Mouse (Mus musculus) forebrain, embryonic 10.5 days (tissue): ENCODE results near the gene Rasgrp2. TPM values are rescaled to one million over a fixed set of nuclear protein-coding genes. Genes with fewer than 3 reads are reported as not detected.

Experiments used
- DNase-seq: peaks from one replicate; pipeline ENCODE4 v3.0.0-alpha.2; 2017; ENCODE audit warnings: low spot score; ENCODE audit errors: extremely low spot score
- H3K27ac ChIP-seq: fragments of 300-500 bp; sonication (generic); 2 replicates; pipeline ENCODE4 v1.5.1; 2016; ENCODE audit warnings: mild to moderate bottlenecking
- H3K27me3 ChIP-seq: fragments of 300-500 bp; sonication (generic); 2 replicates; pipeline ENCODE4 v1.6.1; 2016; ENCODE audit warnings: mild to moderate bottlenecking; ENCODE audit not compliant: poor library complexity, severe bottlenecking
- H3K36me3 ChIP-seq: fragments of 300-500 bp; sonication (generic); replicated peaks from 2 replicates; pipeline ENCODE4 v1.6.1; 2016; ENCODE audit warnings: mild to moderate bottlenecking, moderate library complexity
- H3K4me1 ChIP-seq: fragments of 300-500 bp; sonication (generic); 2 replicates; pipeline ENCODE4 v1.6.1; 2016
- H3K4me3 ChIP-seq: fragments of 300-500 bp; sonication (generic); 2 replicates; pipeline ENCODE4 v1.5.1; 2016; ENCODE audit warnings: mild to moderate bottlenecking, moderate library complexity
- H3K9me3 ChIP-seq: fragments of 300-500 bp; sonication (generic); 2 replicates; pipeline ENCODE4 v1.6.1; 2016; ENCODE audit warnings: mild to moderate bottlenecking, moderate library complexity
- WGBS: fragments of 180-500 bp; shearing (Covaris S2); methylation state at CpG from one replicate; pipeline ENCODE4 v1.1.7; 2016; 5-methylcytosine and 5-hydroxymethylcytosine counted together
- polyA plus RNA-seq: library from polyadenylated mRNA; unstranded; fragments of >200 nt; fragmentation: Nextera tagmentation; extraction: Ambion mirVana; gene quantifications from 2 replicates; pipeline ENCODE4 v1.2.1, GENCODE M21; 2016

Rasgrp2 gene
- polyA plus RNA-seq, 1 experiment from 2014 or later: 17.0 TPM

DNA sequence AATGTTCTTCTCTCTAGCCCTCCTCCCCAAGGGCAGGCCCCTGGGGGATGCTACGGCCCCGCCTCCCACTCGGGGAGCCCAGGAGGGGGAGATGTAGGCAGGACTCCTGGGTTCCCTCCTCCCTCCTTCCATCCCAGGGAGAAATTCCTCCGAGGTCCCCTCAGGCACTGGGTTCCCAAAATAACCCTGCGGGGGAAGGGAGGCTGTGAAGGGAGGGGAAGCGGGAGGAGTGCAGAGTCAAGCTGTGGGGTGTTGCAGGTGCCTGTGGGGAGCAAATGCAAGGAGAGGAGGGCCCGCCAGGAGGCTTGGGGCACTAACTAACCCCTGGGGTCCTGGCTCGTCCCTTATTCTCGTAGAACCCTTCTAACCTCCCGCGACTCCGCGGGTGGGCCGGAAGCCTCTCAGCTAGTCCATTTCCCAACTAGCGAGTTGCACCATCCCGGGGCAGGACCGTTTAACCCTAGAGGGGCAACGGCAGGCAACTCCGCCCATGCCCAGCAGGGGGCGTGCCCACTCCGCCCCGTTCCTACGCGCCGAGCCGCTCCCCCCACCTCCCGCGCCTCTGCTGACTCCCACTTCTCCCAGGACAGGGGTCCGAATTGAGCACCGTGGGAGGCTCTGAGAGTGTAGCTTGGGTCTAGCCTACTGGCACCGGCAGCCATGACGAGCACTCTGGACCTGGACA, 2.1 kb downstream of the Rasgrp2 start:
- under 1% methylated on average over 32 of the region's 32 CpGs for WGBS
- Histone ChIP-seq H3K27me3 (peaks cover 76% of the 10 kb centered on the region), H3K36me3 (no peaks in the 10 kb centered on the region), H3K27ac (peak overlapping the region; percentile 9; the same call in 1 of the 2 replicates), H3K9me3 (no peaks in the 10 kb centered on the region), H3K4me1 (peaks cover 68% of the 10 kb centered on the region), H3K4me3 (peak overlapping the region; percentile 49)
- DNase-seq: peak; percentile 75

DNA sequence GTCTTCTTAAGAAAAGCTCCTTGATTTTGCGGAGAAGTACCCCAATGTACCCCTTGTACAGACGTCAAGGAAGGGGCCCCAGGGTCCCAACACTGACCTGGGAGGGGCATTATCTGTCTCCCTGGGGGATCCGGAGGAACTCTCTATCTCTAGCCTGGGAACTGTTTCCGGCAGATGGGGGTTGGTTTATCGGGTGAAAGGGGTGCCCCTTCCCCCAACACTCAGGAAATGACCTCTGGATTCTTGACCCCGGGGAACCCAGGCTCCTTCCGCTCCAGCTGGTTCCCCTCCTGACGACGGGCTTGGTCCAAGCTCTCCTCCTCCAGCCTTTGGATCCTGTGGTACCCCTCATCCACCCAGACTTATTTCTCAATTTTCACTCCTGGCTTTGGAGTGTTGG, 2.8 kb downstream of the Rasgrp2 start:
- 11% methylated on average over 9 of the region's 9 CpGs for WGBS
- no peak for DNase-seq
- Histone ChIP-seq H3K27ac (no peak overlapping the region; the same call in 1 of the 2 replicates), H3K9me3 (no peaks in the 10 kb centered on the region), H3K4me1 (peaks cover 68% of the 10 kb centered on the region), H3K36me3 (no peaks in the 10 kb centered on the region), H3K27me3 (peaks cover 76% of the 10 kb centered on the region), H3K4me3 (peak overlapping the region; percentile 49)

DNA sequence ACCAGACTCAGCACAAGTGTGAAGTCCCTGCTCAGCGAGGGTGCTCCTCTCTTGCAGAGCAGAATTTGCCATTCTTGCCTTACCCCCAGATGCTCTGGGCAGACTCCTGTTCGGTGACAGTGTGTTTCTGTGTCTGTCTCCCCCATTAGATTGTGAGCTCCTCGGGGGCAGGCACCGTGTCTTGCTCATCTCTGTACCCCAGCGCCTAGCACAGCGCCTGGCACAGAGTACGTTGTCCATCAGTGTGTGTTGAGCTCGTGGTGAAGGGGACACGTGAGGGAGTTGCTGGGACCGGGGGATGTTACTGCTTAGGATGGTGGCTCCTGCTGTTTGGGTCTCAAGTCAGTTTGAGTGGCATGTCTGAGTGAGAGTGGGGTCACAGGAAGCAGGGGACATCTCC, 4.7 kb downstream of the Rasgrp2 start:
- no peak overlapping the region for H3K4me3 ChIP-seq
- peak overlapping the region; percentile 40; the same call in 1 of the 2 replicates for H3K27ac ChIP-seq
- H3K27me3 ChIP-seq: peaks cover 59% of the 10 kb centered on the region
- DNase-seq: no peak
- no peaks in the 10 kb centered on the region for H3K9me3 ChIP-seq
- WGBS: 88% methylated on average over 10 of the region's 10 CpGs
- H3K4me1 ChIP-seq: peaks cover 67% of the 10 kb centered on the region
- H3K36me3 ChIP-seq: no peaks in the 10 kb centered on the region

GRCm38 (mm10) chr19:6405433-6405832, 6.3 kb downstream of the Rasgrp2 start:
- no peak for DNase-seq
- Histone ChIP-seq H3K9me3 (no peaks in the 10 kb centered on the region), H3K4me3 (no peak overlapping the region), H3K27ac (no peak overlapping the region), H3K4me1 (peaks cover 52% of the 10 kb centered on the region), H3K27me3 (peaks cover 43% of the 10 kb centered on the region), H3K36me3 (no peaks in the 10 kb centered on the region)
- 74% methylated on average over 10 of the region's 10 CpGs for WGBS

- Histone ChIP-seq H3K4me3 (no peak overlapping the region), H3K36me3 (no peaks in the 10 kb centered on the region), H3K4me1 (peaks cover 36% of the 10 kb centered on the region), H3K27ac (no peak overlapping the region), H3K27me3 (peaks cover 27% of the 10 kb centered on the region), H3K9me3 (no peaks in the 10 kb centered on the region)
- 85% methylated on average over 8 of the region's 8 CpGs for WGBS
- no peak for DNase-seq
Observed at GRCm38 (mm10) chr19:6407109-6407508, 8.0 kb downstream of the Rasgrp2 start.

DNA sequence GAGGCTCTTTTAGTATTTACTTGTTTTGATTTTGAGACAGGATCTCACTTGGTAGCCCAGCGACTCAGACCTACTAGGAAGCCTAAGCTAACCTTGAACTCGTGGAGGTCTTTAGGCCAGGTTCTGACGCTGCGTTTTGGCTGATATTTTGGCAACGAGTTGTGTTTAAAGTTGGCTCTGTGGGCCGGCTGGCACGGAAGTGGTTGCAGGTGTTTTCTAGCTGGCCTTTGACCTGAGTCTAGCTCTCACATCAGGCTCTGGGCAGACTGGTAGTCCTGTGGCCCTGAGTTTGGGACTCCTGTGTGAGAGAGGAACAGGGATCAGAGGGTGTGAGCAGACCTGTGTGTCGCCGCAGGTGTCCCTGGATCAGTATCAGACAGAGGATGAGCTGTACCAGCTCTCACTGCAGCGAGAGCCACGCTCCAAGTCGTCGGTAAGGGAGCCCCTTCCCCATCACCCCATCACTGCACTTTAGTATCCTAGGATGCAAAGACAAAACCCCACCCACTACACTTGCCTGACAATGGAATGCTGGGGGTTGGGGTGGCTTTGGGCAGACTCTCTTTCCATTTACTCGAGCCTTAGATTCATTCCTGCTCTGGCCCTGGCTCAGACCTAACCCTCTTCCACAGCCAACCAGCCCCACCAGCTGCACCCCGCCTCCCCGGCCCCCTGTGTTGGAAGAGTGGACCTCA, 8.8 kb downstream of the Rasgrp2 start:
- Histone ChIP-seq H3K27ac (no peak overlapping the region), H3K36me3 (no peaks in the 10 kb centered on the region), H3K4me1 (peaks cover 33% of the 10 kb centered on the region), H3K4me3 (no peak overlapping the region), H3K9me3 (no peaks in the 10 kb centered on the region), H3K27me3 (peaks cover 19% of the 10 kb centered on the region)
- 44% methylated on average over 16 of the region's 16 CpGs for WGBS
- DNase-seq: no peak

DNA sequence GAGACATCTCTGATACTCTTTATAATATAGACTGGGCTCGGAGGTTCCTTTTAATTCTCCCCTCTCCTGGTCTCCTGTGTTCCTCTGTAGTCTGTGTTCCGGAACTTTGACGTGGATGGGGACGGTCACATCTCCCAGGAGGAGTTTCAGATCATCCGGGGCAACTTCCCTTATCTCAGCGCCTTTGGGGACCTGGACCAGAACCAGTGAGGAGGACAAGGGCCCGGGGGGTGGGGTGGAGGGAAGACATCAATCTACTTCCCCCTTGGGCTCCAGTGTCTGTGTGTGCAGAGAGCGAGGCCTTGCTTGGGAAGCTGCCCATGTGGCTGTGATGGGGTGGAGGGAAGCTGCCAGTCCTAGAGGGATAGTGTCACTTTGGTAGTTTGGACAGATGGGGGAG, 9.6 kb downstream of the Rasgrp2 start:
- WGBS: 78% methylated on average over 8 of the region's 8 CpGs
- no peak for DNase-seq
- H3K27ac ChIP-seq: peak overlapping the region; percentile 27; the same call in 1 of the 2 replicates
- H3K36me3 ChIP-seq: no peaks in the 10 kb centered on the region
- H3K27me3 ChIP-seq: peaks cover 17% of the 10 kb centered on the region
- no peak overlapping the region for H3K4me3 ChIP-seq
- no peaks in the 10 kb centered on the region for H3K9me3 ChIP-seq
- peaks cover 32% of the 10 kb centered on the region for H3K4me1 ChIP-seq

- no peak overlapping the region for H3K4me3 ChIP-seq
- peaks cover 15% of the 10 kb centered on the region; the same call in 1 of the 2 replicates for H3K27me3 ChIP-seq
- H3K36me3 ChIP-seq: no peaks in the 10 kb centered on the region
- no peak overlapping the region for H3K27ac ChIP-seq
- no peak for DNase-seq
- H3K4me1 ChIP-seq: peaks cover 30% of the 10 kb centered on the region
- no peaks in the 10 kb centered on the region for H3K9me3 ChIP-seq
- WGBS: 85% methylated on average over 5 of the region's 5 CpGs
Observed at GRCm38 (mm10) chr19:6409176-6409575, 10.0 kb downstream of the Rasgrp2 start.

- Histone ChIP-seq H3K4me3 (no peak overlapping the region), H3K36me3 (no peaks in the 10 kb centered on the region), H3K4me1 (peaks cover 31% of the 10 kb centered on the region), H3K27me3 (0 out of 2 replicates have a peak, but pooled peaks cover 9% of the 10 kb centered on the region), H3K27ac (no peak overlapping the region), H3K9me3 (no peaks in the 10 kb centered on the region)
- DNase-seq: no peak
- WGBS: 89% methylated on average over 5 of the region's 5 CpGs
Observed at GRCm38 (mm10) chr19:6409936-6410335, 10.8 kb downstream of the Rasgrp2 start.

GRCm38 (mm10) chr19:6412798-6413197, 13.7 kb downstream of the Rasgrp2 start:
- Histone ChIP-seq H3K27ac (peak overlapping the region; percentile 1; the same call in 1 of the 2 replicates), H3K36me3 (no peaks in the 10 kb centered on the region)

DNA sequence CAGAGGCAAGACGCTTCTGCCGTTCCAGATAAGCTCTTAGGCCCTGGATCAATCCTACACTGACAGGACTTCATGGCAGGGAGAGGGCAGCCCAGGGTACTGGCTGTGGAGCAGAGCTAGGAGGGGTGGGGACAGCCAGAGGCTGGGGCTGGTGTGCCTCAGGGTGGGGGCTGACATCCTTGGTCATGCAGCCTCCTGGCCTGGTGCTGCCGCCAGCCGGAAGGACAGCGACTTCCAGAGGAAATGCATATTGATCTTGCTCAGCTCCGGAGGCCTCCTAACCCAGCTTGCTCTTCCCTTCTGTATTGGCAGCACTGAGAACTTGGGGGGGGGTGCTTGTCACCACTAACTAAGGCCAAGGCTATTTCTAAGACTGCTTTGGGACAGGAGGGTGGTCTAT, 16.3 kb downstream of the Rasgrp2 start:
- Histone ChIP-seq H3K4me3 (no peak overlapping the region), H3K9me3 (no peaks in the 10 kb centered on the region), H3K27ac (peak overlapping the region; percentile 66), H3K36me3 (no peaks in the 10 kb centered on the region), H3K4me1 (peaks cover 74% of the 10 kb centered on the region), H3K27me3 (peaks cover 50% of the 10 kb centered on the region)
- 52% methylated on average over 6 of the region's 6 CpGs for WGBS
- DNase-seq: no peak

More at GRCm38 (mm10) chr19:6412798-6413197, 13.7 kb downstream of the Rasgrp2 start:
- Histone ChIP-seq H3K9me3 (no peaks in the 10 kb centered on the region), H3K4me3 (no peak overlapping the region), H3K4me1 (peaks cover 59% of the 10 kb centered on the region), H3K27me3 (peaks cover 23% of the 10 kb centered on the region)
- no peak for DNase-seq
- WGBS: 58% methylated on average over 14 of the region's 14 CpGs

DNA sequence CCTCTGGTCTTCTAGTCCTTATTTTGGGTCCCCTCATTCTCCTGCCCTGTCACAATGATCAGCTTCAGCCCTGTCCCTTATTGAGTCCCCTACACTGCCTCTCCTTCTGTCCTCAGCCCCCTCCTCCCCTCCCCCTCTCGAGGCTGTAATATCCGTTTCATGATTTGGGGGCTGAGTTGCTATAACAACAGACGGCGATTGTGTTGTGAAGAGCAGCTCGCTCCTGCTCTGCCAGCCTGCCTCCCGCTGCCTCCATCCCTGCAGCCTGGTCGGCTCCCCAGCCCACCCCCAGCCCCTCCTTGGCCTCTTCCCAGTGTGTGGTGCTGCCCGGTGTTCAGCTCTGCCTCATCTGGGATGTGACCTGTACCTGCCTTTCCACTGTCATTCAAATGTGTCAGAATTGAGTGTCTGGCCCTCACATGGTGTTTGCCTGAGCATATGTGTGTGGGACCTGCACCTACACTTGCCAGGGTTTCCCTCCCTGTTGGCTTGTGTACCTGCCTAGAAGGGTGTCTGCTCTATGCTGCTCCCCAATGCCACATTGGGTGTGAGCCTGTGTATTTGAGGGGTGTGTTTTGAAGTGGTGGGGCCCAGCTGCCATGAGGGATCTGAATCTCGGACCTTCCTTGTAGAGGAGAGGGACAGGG, 17.1 kb downstream of the Rasgrp2 start:
- WGBS: 3% methylated on average over 9 of the region's 9 CpGs
- H3K27me3 ChIP-seq: peaks cover 58% of the 10 kb centered on the region
- peak overlapping the region; percentile 24 for H3K4me3 ChIP-seq
- H3K27ac ChIP-seq: peak overlapping the region; percentile 66
- peak; percentile 58 for DNase-seq
- H3K9me3 ChIP-seq: no peaks in the 10 kb centered on the region
- no peaks in the 10 kb centered on the region for H3K36me3 ChIP-seq
- H3K4me1 ChIP-seq: peaks cover 77% of the 10 kb centered on the region
